Mouse (Mus musculus): Measurements from ENCODE around the gene Lgmn. TPM values are rescaled to one million over a fixed set of nuclear protein-coding genes. Genes with fewer than 3 reads are reported as not detected.

The Lgmn gene
- polyA plus RNA-seq, 1 experiment from 2014 or later: 47.5 TPM

GRCm38 (mm10) chr12:102355784-102356183, 83.8 kb downstream of the Lgmn start:
- Histone ChIP-seq H3K4me2 (no peak overlapping the region), H3K36me3 (replicated peaks) (no peaks in the 10 kb centered on the region), H3K27ac (no peak overlapping the region), H3K4me3 (replicated peaks) (no peak overlapping the region), H3K27me3 (no peaks in the 10 kb centered on the region), H3K4me1 (no peaks in the 10 kb centered on the region), H3K9me3 (no peaks in the 10 kb centered on the region), H3K9ac (no peak overlapping the region)
- ATAC-seq (ENCODE audit: low FRiP score): no peak

DNA sequence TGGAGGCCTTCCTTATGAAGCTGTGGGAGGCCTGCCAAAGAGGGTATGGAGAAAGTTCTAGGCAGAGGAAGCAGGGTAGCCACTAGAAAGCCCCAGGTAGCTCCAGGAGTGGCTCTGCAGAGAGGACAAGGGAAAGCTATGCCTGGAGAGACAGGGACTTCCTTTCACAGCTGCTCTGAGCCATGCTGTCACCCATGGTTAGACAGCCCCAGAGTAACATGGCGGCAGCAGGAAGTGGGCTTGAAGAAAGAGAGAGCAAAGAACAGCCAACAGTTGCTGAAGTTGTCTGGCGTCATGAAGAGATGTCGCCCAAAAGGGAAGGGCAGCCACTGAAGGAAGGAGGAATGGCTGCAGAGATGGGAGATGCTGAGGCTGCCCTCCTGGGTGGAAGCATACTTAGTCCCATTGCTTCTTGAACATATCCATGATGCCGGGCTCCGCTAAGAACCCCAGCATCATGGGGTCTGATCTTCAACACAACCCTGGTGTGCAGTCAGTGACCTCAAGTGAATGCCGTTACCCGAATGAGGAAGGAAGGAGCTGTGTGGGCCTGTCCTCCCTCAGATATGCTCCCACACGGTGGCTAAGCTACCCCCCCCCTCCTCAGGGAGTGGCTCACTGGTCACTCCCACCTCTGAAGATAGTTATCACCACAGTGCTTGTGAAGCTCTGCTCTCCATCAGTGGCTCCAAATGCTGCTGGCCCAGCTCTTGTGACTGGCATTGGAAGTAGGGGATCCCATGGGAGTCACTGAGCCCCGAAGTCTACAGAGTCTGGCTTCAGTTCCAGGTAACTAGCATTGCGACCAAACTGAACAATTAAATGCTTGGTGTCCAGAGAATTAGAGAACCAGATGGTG, 85.3 kb downstream of the Lgmn start:
- no peaks in the 10 kb centered on the region for H3K4me1 ChIP-seq
- no peak overlapping the region for H3K27ac ChIP-seq
- H3K36me3 ChIP-seq (replicated peaks): no peaks in the 10 kb centered on the region
- no peak for ATAC-seq (ENCODE audit: low FRiP score)
- H3K9me3 ChIP-seq: no peaks in the 10 kb centered on the region
- H3K4me2 ChIP-seq: no peak overlapping the region
- no peaks in the 10 kb centered on the region for H3K27me3 ChIP-seq
- H3K4me3 ChIP-seq (replicated peaks): no peak overlapping the region
- WGBS: 90% methylated on average over 10 of the region's 10 CpGs
- H3K9ac ChIP-seq: no peak overlapping the region

GRCm38 (mm10) chr12:102350997-102351396, 88.6 kb downstream of the Lgmn start:
- Histone ChIP-seq H3K4me2 (no peak overlapping the region), H3K4me1 (no peaks in the 10 kb centered on the region), H3K9ac (no peak overlapping the region), H3K27me3 (no peaks in the 10 kb centered on the region), H3K4me3 (replicated peaks) (no peak overlapping the region), H3K36me3 (replicated peaks) (no peaks in the 10 kb centered on the region), H3K9me3 (no peaks in the 10 kb centered on the region), H3K27ac (no peak overlapping the region)
- whole genome bisulfite sequencing: 94% methylated on average over 1 of the region's 1 CpGs
- ATAC-seq (ENCODE audit: low FRiP score): no peak

DNA sequence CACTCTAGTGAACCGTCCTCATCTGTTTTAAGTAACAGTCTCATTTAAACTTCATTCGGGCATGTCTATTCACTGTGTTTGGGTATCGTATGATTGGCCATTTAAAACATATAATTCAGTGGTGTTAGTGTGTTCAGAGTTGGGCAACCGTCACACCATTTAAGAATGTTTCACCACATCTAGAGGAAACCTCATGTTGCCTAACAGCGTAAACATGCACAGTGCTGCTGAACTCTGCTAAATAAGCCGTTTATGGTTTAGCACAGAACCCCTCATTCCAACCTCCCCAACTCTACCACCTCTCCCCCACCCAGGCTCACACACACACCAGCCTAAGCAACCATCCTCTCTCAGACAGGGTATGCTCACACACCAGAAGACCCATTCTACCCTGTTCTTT, 91.2 kb downstream of the Lgmn start:
- Histone ChIP-seq H3K36me3 (replicated peaks) (no peaks in the 10 kb centered on the region), H3K9ac (no peak overlapping the region), H3K4me1 (no peaks in the 10 kb centered on the region), H3K27ac (no peak overlapping the region), H3K27me3 (no peaks in the 10 kb centered on the region), H3K9me3 (no peaks in the 10 kb centered on the region), H3K4me2 (no peak overlapping the region), H3K4me3 (replicated peaks) (no peak overlapping the region)
- ATAC-seq (ENCODE audit: low FRiP score): no peak
- 92% methylated on average over 6 of the region's 6 CpGs for WGBS

DNA sequence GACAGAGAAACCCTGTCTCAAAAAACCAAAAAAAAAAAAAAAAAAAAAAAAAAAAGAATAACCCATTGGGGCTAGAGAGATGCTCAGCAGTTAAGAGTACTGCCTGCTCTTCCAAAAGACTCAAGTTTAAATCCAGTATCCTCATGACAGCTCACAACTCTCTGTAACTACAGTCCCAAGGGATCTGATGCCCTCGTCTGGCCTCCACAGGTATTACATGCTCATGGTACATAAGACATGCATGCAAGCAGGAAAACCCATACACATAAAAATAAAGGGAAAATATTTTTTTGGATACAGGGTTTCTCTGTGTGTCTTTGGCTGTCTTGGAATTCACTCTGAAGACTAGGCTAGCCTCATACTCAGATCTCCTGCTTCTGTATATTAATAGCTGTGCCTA, 93.1 kb downstream of the Lgmn start:
- Histone ChIP-seq H3K9me3 (no peaks in the 10 kb centered on the region), H3K4me2 (no peak overlapping the region), H3K27me3 (no peaks in the 10 kb centered on the region; the same call in 1 of the 2 replicates), H3K4me3 (replicated peaks) (no peak overlapping the region), H3K27ac (no peak overlapping the region), H3K36me3 (replicated peaks) (no peaks in the 10 kb centered on the region), H3K4me1 (no peaks in the 10 kb centered on the region), H3K9ac (no peak overlapping the region)
- no peak for ATAC-seq (ENCODE audit: low FRiP score)
- 9% methylated on average over 1 of the region's 1 CpGs for WGBS

DNA sequence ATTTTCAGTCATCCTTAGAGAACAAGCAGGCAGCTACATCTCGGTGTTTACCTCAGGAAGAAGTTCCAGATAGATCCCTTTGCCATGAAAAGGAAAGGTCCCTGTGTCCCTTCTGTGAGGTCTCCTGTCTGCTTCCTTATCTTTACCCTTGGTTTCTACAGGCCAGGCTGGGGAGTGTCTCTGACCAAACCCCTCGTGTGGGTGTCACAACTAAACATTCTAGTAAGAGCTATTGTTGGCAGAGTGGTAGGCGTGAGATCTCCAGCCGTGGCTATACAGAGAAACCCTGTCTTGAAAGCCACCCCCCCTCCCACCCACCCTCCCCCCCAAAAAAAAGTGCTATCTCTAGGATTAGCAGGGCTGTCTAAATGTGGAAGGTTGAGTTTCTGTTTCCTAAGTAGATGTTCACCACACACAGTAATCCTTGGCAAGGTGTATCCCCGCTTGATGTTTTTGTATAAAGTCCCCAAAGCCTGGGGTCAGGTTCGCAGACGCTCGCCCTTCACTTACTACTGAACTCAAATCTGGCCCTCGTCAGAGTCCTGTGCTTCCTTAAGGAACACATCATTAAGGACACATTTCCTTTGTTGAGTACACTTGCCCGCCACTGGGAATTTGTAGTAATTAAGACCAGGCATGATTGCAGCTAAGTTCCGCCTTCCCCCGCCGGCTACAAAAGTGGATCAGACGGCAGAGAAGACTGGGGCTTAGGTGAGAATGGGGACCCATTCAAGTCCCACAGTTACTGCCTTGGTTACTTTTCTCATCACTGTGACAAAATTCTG, 94.4 kb downstream of the Lgmn start:
- 66% methylated on average over 14 of the region's 14 CpGs for WGBS
- no peak overlapping the region for H3K27ac ChIP-seq
- H3K4me1 ChIP-seq: no peaks in the 10 kb centered on the region
- H3K9ac ChIP-seq: no peak overlapping the region
- no peak for ATAC-seq (ENCODE audit: low FRiP score)
- H3K36me3 ChIP-seq (replicated peaks): no peaks in the 10 kb centered on the region
- no peak overlapping the region for H3K4me3 ChIP-seq (replicated peaks)
- H3K4me2 ChIP-seq: no peak overlapping the region
- no peaks in the 10 kb centered on the region; the same call in 1 of the 2 replicates for H3K27me3 ChIP-seq
- no peaks in the 10 kb centered on the region for H3K9me3 ChIP-seq

Other genes with a start within 250 kb of the Lgmn start
- 2.2 and 2.9 TPM in 2 replicates for gene Rin3, start 156.8 kb downstream of the Lgmn start, polyA plus RNA-seq (2016; fragmentation: Nextera tagmentation; extraction: Ambion mirVana)
- gene Golga5, start 29.3 kb upstream of the Lgmn start, polyA plus RNA-seq (2016; fragmentation: Nextera tagmentation; extraction: Ambion mirVana): 32.4 and 34.8 TPM in 2 replicates
- 38.4 and 41.2 TPM in 2 replicates for gene Chga, start 115.2 kb upstream of the Lgmn start, polyA plus RNA-seq (2016; fragmentation: Nextera tagmentation; extraction: Ambion mirVana)